Mouse (Mus musculus) heart, adult 2 months (tissue): Measurements from ENCODE around the gene Loxl4. TPM values are rescaled to one million over a fixed set of nuclear protein-coding genes. Genes with fewer than 3 reads are reported as not detected.
A peak's percentile ranks its signal among the peaks of the same experiment; 100 is the strongest.

Experiments used
- DNase-seq, 2 experiments: peaks; one replicate each; pipeline ENCODE4 v3.0.0; 2021
- H3K27ac ChIP-seq: fragments of 200-600 bp; 2 replicates; pipeline ENCODE4 v1.8.1; 2022
- H3K27me3 ChIP-seq: fragments of 200-500 bp; 2 replicates; pipeline ENCODE4 v1.6.1; 2012; ENCODE audit warnings: mild to moderate bottlenecking, low read length, inconsistent platforms, mixed read lengths; ENCODE audit not compliant: control insufficient read depth, insufficient read depth
- H3K36me3 ChIP-seq: fragments of 200-500 bp; 2 replicates; pipeline ENCODE4 v1.6.1; 2012; ENCODE audit warnings: low read length, inconsistent platforms; ENCODE audit not compliant: control insufficient read depth, insufficient read depth
- H3K4me1 ChIP-seq: fragments of 200-500 bp; 2 replicates; pipeline ENCODE4 v1.6.1; 2011; ENCODE audit warnings: low read length; ENCODE audit not compliant: control insufficient read depth, insufficient read depth
- H3K4me3 ChIP-seq: fragments of 200-600 bp; 2 replicates; pipeline ENCODE4 v1.8.1; 2022
- H3K79me2 ChIP-seq: fragments of 200-500 bp; replicated peaks from 2 replicates; pipeline ENCODE4 v1.6.1; 2012; ENCODE audit warnings: mild to moderate bottlenecking, inconsistent platforms, low read length, moderate library complexity, mixed read lengths; ENCODE audit not compliant: control insufficient read depth, insufficient read depth
- H3K9ac ChIP-seq: fragments of 200-500 bp; 2 replicates; pipeline ENCODE4 v1.6.1; 2012; ENCODE audit warnings: low read depth, mild to moderate bottlenecking, control low read depth, inconsistent platforms, low read length, mixed read lengths
- CTCF ChIP-seq: fragments of 200-600 bp; IDR thresholded peaks from 2 replicates; pipeline ENCODE4 v1.8.1; 2022; ENCODE audit warnings: antibody characterized with exemption, mild to moderate bottlenecking, moderate library complexity
- EP300 ChIP-seq: fragments of 200-500 bp; IDR thresholded peaks from 2 replicates; pipeline ENCODE4 v1.6.1; 2011; ENCODE audit warnings: low read depth, low read length, control low read depth; ENCODE audit not compliant: insufficient read depth
- POLR2A ChIP-seq: fragments of 200-500 bp; IDR thresholded peaks from 2 replicates; pipeline ENCODE4 v1.6.1; 2011; ENCODE audit warnings: mild to moderate bottlenecking, low read depth, low read length, control low read depth; ENCODE audit not compliant: insufficient read depth
- WGBS: fragments of 180-500 bp; shearing (Covaris S2); methylation state at CpG from one replicate; pipeline ENCODE4 v1.1.7; 2018; 5-methylcytosine and 5-hydroxymethylcytosine counted together
- intact Hi-C: fragments of 180-260 bp; cut with DNase I; formaldehyde crosslinking; loops from one replicate; pipeline ENCODE4 v1.15.1; 2025
- polyA plus RNA-seq: library from polyadenylated mRNA; depleted of rRNA; stranded (reverse); fragments of >200 nt; gene quantifications from 2 replicates; pipeline ENCODE4 v1.2.3, GENCODE M21; 2012
- total RNA-seq, 2 experiments: library from RNA; stranded (reverse); gene quantifications; 2 replicates each; pipeline ENCODE4 v1.2.3; 2021

Gene Loxl4
- total and polyA plus RNA-seq, 3 experiments = 0.76 to 0.91 (median 0.77) TPM

GRCm38 (mm10) chr19:42602576-42602975, 10.0 kb downstream of the Loxl4 start:
- WGBS = 57% methylated on average over 8 of the region's 8 CpGs

GRCm38 (mm10) chr19:42602041-42602440, 10.6 kb downstream of the Loxl4 start:
- no peaks in the 10 kb centered on the region for H3K27me3 ChIP-seq
- DNase-seq = no peak
- TF ChIP-seq CTCF (no peak), EP300 (no peak), POLR2A (no peak)
- H3K27ac ChIP-seq = no peak overlapping the region
- no peaks in the 10 kb centered on the region for H3K36me3 ChIP-seq
- WGBS = 87% methylated on average over 8 of the region's 8 CpGs
- intact Hi-C loops = no loop called here
- H3K4me1 ChIP-seq = no peaks in the 10 kb centered on the region
- H3K9ac ChIP-seq = no peak overlapping the region
- H3K79me2 ChIP-seq = no peaks in the 10 kb centered on the region
- H3K4me3 ChIP-seq = no peak overlapping the region

More at GRCm38 (mm10) chr19:42602576-42602975, 10.0 kb downstream of the Loxl4 start:
- H3K79me2 ChIP-seq = no peaks in the 10 kb centered on the region
- H3K4me3 ChIP-seq = no peak overlapping the region
- intact Hi-C loops = no loop called here
- DNase-seq = no peak
- H3K4me1 ChIP-seq = no peaks in the 10 kb centered on the region
- H3K9ac ChIP-seq = no peak overlapping the region
- no peaks in the 10 kb centered on the region for H3K27me3 ChIP-seq
- no peak overlapping the region for H3K27ac ChIP-seq
- TF ChIP-seq CTCF (no peak), EP300 (no peak), POLR2A (no peak)
- H3K36me3 ChIP-seq = no peaks in the 10 kb centered on the region

- H3K27me3 ChIP-seq = no peaks in the 10 kb centered on the region
These were observed 11.2 kb downstream of the Loxl4 start for GRCm38 (mm10) chr19:42601445-42601844.

GRCm38 (mm10) chr19:42600591-42600990, 12.0 kb downstream of the Loxl4 start:
- no peak overlapping the region for H3K4me3 ChIP-seq
- H3K9ac ChIP-seq = no peak overlapping the region
- DNase-seq = no peak
- H3K4me1 ChIP-seq = no peaks in the 10 kb centered on the region
- H3K79me2 ChIP-seq = no peaks in the 10 kb centered on the region
- H3K36me3 ChIP-seq = no peaks in the 10 kb centered on the region
- TF ChIP-seq CTCF = no peak
- no peak for TF ChIP-seq POLR2A
- TF ChIP-seq EP300 = no peak
- WGBS = 67% methylated on average over 3 of the region's 3 CpGs
- no peak overlapping the region for H3K27ac ChIP-seq
- H3K27me3 ChIP-seq = no peaks in the 10 kb centered on the region
- intact Hi-C loops = no loop called here

More at GRCm38 (mm10) chr19:42601445-42601844, 11.2 kb downstream of the Loxl4 start:
- no peak for TF ChIP-seq POLR2A
- TF ChIP-seq CTCF = no peak
- no peak for TF ChIP-seq EP300
- no peaks in the 10 kb centered on the region for H3K4me1 ChIP-seq
- intact Hi-C loops = no loop called here
- no peak overlapping the region for H3K4me3 ChIP-seq
- no peak overlapping the region for H3K27ac ChIP-seq
- H3K36me3 ChIP-seq = no peaks in the 10 kb centered on the region
- WGBS = 84% methylated on average over 2 of the region's 2 CpGs
- no peaks in the 10 kb centered on the region for H3K79me2 ChIP-seq
- H3K9ac ChIP-seq = no peak overlapping the region
- DNase-seq = peak in 1 of 2 experiments; percentile 31

- WGBS = 86% methylated on average over 17 of the region's 17 CpGs
- intact Hi-C loops = no loop called here
- no peaks in the 10 kb centered on the region for H3K27me3 ChIP-seq
- no peak overlapping the region for H3K4me3 ChIP-seq
- TF ChIP-seq POLR2A = no peak
- TF ChIP-seq EP300 = no peak
- no peak for DNase-seq
- H3K36me3 ChIP-seq = no peaks in the 10 kb centered on the region
- H3K27ac ChIP-seq = no peak overlapping the region
- H3K4me1 ChIP-seq = no peaks in the 10 kb centered on the region
- no peaks in the 10 kb centered on the region for H3K79me2 ChIP-seq
- no peak overlapping the region for H3K9ac ChIP-seq
These were observed 12.7 kb downstream of the Loxl4 start for GRCm38 (mm10) chr19:42599891-42600290.

GRCm38 (mm10) chr19:42597896-42598295, 14.7 kb downstream of the Loxl4 start:
- intact Hi-C loops = no loop called here
- no peaks in the 10 kb centered on the region for H3K79me2 ChIP-seq
- WGBS = 94% methylated on average over 6 of the region's 6 CpGs
- TF ChIP-seq POLR2A = no peak
- TF ChIP-seq EP300 = no peak
- no peak for TF ChIP-seq CTCF
- H3K4me1 ChIP-seq = no peaks in the 10 kb centered on the region
- H3K27ac ChIP-seq = no peak overlapping the region
- H3K27me3 ChIP-seq = no peaks in the 10 kb centered on the region
- DNase-seq = no peak
- H3K9ac ChIP-seq = no peak overlapping the region
- no peak overlapping the region for H3K4me3 ChIP-seq
- H3K36me3 ChIP-seq = no peaks in the 10 kb centered on the region
